Mouse (Mus musculus): Measurements from ENCODE around the gene Slc37a4. TPM values are rescaled to one million over a fixed set of nuclear protein-coding genes. Genes with fewer than 3 reads are reported as not detected.
"Not testable (repeated sequence)": the region's sequence is repeated elsewhere in the genome, so short reads cannot be mapped to it uniquely, and the experiment has no call there.

Slc37a4 gene
- polyA plus RNA-seq, 1 experiment from 2014 or later, result 35.9 TPM

DNA sequence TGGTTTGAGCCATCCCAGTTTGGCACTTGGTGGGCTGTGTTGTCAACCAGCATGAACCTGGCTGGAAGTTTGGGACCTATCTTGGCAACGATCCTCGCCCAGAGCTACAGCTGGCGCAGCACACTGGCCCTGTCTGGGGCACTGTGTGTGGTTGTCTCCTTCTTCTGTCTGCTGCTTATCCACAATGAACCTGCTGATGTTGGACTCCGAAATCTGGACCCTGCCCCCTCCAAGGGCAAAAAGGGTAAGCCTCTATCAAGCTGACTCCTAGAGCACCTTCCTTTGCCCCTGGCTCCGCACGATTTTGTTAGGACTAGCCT lies 3.1 kb downstream of the Slc37a4 start:
- H3K9ac ChIP-seq (replicated peaks), result no peak overlapping the region
- no peak overlapping the region for H3K27ac ChIP-seq
- no peak for ATAC-seq

DNA sequence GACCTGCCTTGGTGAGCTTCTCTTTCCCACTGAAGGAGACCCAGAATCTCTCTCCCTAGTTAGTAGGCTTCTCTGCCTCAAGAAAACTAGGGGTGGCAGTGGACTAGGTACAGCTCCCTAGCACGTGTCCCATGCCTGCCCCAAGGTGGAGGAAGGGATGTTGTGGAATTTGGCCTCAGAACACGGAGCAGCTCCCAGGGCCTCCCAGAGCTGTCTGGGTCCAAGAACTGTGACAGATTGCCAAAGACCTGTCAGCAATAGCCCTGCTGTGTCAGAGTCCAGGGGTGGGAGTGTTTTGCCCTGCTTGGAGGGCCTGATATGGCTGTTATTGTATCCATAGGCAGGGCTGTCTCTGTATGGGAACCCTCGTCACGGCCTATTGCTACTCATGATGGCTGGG lies 4.4 kb downstream of the Slc37a4 start:
- ATAC-seq, result no peak
- 87% methylated on average over 4 of the region's 4 CpGs for WGBS
- no peak overlapping the region for H3K27ac ChIP-seq
- no peaks in the 10 kb centered on the region for H3K9me3 ChIP-seq
- no peak overlapping the region for H3K4me2 ChIP-seq (replicated peaks)
- no peaks in the 10 kb centered on the region for H3K27me3 ChIP-seq
- no peak overlapping the region for H3K4me3 ChIP-seq (replicated peaks)
- no peak overlapping the region for H3K9ac ChIP-seq (replicated peaks)
- peaks cover 70% of the 10 kb centered on the region for H3K36me3 ChIP-seq
- peaks cover 47% of the 10 kb centered on the region for H3K4me1 ChIP-seq (replicated peaks)

More for the DNA sequence above, 3.1 kb downstream of the Slc37a4 start:
- Histone ChIP-seq H3K27me3 (no peaks in the 10 kb centered on the region), H3K36me3 (peaks cover 64% of the 10 kb centered on the region), H3K4me2 (replicated peaks) (no peak overlapping the region), H3K4me3 (replicated peaks) (no peak overlapping the region), H3K4me1 (replicated peaks) (peaks cover 36% of the 10 kb centered on the region), H3K9me3 (no peaks in the 10 kb centered on the region)
- 94% methylated on average over 6 of the region's 6 CpGs for WGBS

DNA sequence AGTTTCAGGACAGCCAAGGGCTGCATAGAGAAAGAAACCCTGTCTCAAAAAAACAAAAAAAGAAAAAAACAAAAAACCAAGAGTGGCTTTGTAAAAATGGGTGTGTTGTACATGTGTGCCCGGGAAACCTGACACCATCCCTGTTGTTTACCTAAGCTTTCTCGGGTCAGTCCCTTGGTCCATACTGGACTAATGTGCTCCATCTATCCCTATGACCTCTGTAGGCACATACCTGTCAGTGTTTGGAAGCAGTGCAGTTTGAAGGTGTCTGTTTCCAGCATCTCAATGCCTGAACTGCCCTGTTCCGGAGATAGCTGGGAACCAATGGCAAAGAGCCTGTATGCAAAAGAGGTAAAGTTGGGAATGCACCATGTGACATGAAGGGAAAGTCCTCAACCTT lies 8.4 kb downstream of the Slc37a4 start:
- Histone ChIP-seq H3K36me3 (peaks cover 67% of the 10 kb centered on the region), H3K9me3 (no peaks in the 10 kb centered on the region), H3K4me3 (replicated peaks) (no peak overlapping the region), H3K4me2 (replicated peaks) (no peak overlapping the region), H3K4me1 (replicated peaks) (peaks cover 41% of the 10 kb centered on the region), H3K27ac (no peak overlapping the region), H3K9ac (replicated peaks) (no peak overlapping the region), H3K27me3 (no peaks in the 10 kb centered on the region)
- no peak for ATAC-seq
- WGBS, result 86% methylated on average over 3 of the region's 3 CpGs

DNA sequence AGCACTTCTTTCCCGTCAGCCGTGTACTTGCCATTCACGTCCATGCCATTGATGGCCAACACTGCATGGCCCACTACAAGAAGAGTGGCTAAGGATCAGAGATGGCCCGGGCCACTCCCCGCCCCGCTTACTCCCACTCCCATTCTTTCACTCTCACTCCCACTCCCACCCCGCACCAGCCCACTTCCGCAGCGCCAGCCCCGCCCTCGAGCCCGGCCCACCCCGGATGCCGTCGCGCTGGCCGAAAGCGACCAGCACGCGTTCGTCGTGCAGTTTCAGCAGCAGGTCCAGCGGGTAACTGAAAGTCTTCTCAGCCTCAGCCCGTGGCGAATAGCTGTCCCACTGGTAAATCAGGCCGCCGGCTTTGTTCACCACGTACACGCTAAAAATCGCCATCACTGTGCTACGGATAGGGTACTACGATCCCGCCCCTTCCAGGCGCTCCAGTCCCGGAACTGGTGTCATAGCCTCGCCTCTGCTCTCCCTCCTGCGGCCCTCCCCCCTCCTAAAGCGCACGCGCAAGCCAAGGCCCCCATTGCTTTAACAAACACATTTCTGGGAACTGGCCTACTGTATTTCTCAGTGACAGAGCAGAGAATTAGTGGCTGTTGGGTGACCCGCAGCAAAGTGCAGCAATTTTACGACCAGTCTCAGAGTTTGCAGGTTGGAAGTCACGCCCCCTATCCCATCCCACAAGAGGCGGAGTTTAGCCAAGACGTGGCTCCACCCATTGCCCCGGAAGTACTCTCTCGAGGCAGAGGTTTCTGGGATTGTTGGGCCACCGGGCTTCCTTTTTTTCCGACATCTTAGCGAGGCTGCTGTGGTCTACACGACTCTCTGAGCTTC lies 10.5 kb downstream of the Slc37a4 start, which contains the start of the genes Rps25 and Trappc4:
TSS of gene Rps25 (plus strand) at position 234 of the 846 bp plus-strand sequence.
TSS of gene Trappc4 (minus strand) at position 695 of the 846 bp plus-strand sequence.
- H3K27me3 ChIP-seq, result no peaks in the 10 kb centered on the region
- no peaks in the 10 kb centered on the region for H3K9me3 ChIP-seq
- peak within 1 kb of the TSS; percentile 94 for H3K27ac ChIP-seq
- H3K4me2 ChIP-seq (replicated peaks), result peak within 1 kb of the TSS; percentile 81
- under 1% methylated on average over 51 of the region's 51 CpGs for WGBS
- peak within 1 kb of the TSS; percentile 75 for H3K4me3 ChIP-seq (replicated peaks)
- peak within 1 kb of the TSS; percentile 84 for H3K9ac ChIP-seq (replicated peaks)
- ATAC-seq, result peak; percentile 98
- peaks cover 41% of the 10 kb centered on the region for H3K4me1 ChIP-seq (replicated peaks)
- peaks cover 67% of the 10 kb centered on the region for H3K36me3 ChIP-seq

DNA sequence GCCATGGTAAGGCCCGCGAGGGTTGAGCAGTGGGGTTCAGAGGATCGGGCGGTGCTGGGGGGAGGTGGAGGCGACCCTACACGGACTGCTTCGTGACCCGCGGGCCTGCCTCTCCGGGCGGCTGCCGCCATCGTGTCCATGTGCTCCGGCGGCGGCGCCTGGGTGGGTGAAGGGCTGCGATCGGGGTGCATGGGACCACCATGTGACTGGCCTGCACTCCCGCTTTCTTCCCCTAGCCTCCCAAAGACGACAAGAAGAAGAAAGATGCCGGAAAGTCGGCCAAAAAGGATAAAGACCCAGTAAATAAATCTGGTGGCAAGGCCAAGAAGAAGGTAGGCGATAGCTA lies 11.1 kb downstream of the Slc37a4 start:
- H3K4me2 ChIP-seq (replicated peaks), result peak overlapping the region; percentile 81
- peak overlapping the region; percentile 84 for H3K9ac ChIP-seq (replicated peaks)
- H3K27me3 ChIP-seq, result no peaks in the 10 kb centered on the region
- peak overlapping the region; percentile 94 for H3K27ac ChIP-seq
- no peaks in the 10 kb centered on the region for H3K9me3 ChIP-seq
- ATAC-seq, result no peak
- H3K36me3 ChIP-seq, result peaks cover 67% of the 10 kb centered on the region
- WGBS, result under 1% methylated on average over 24 of the region's 24 CpGs
- peaks cover 41% of the 10 kb centered on the region for H3K4me1 ChIP-seq (replicated peaks)
- H3K4me3 ChIP-seq (replicated peaks), result peak overlapping the region; percentile 75

DNA sequence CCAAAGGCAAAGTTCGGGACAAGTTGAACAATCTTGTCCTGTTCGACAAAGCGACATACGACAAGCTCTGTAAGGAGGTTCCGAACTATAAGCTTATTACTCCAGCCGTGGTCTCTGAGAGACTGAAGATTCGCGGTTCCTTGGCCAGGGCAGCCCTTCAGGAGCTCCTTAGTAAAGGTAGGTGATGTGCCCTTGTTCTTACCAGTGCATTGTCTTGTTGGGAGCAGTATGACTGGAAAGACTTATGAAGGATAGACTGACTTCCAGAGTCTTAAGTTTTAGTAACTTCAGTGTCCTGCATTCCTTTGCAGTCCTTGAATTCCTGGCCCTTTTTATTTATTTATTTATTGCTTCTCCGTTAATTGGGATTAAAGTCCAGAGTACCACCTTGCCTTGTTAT lies 12.0 kb downstream of the Slc37a4 start:
- peaks cover 65% of the 10 kb centered on the region for H3K36me3 ChIP-seq
- not testable (repeated sequence) for H3K9ac ChIP-seq (replicated peaks)

DNA sequence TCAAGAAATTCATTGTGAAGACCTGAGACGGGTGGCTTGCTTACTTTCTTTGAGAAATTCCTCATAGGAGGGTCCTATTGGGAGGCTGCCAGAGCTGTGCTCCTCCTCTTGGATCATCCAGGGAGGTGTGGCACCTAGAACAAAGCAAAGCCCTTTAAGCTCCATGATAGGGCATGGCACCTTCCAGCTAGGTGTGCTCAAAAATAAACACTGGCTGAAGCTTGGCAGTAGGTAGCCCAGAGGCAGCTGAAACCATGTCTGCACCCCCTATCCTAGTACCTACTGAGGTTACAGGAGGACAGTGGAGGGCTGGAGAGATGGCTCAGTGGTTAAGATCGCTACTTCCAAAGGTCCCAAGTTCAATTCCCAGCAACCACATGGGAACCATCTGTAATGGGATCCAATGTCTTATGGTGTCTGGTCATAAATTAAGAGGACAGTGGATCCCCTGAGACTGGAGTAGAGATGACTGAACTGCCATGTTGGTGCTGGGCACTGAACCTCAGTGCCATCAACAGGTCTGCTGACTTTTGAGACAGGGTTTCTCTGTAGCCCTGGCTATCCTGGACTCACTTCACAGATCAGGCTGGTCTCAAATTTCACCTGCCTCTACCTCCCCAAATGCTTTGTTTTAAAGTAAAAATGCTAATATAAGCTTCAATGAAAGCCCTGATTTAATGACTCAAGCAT lies 14.1 kb downstream of the Slc37a4 start:
- Histone ChIP-seq H3K4me2 (replicated peaks) (no peak overlapping the region), H3K27me3 (no peaks in the 10 kb centered on the region), H3K4me3 (replicated peaks) (no peak overlapping the region), H3K4me1 (replicated peaks) (peaks cover 22% of the 10 kb centered on the region), H3K36me3 (peaks cover 58% of the 10 kb centered on the region), H3K27ac (no peak overlapping the region), H3K9ac (replicated peaks) (no peak overlapping the region), H3K9me3 (no peaks in the 10 kb centered on the region)
- WGBS, result 90% methylated on average over 2 of the region's 2 CpGs
- no peak for ATAC-seq

More for the DNA sequence above, 12.0 kb downstream of the Slc37a4 start:
- H3K27me3 ChIP-seq, H3K27ac ChIP-seq, ATAC-seq, H3K9me3 ChIP-seq: not testable (repeated sequence)
- peak overlapping the region; percentile 75 for H3K4me3 ChIP-seq (replicated peaks)
- peak overlapping the region; percentile 81 for H3K4me2 ChIP-seq (replicated peaks)
- 88% methylated on average over 9 of the region's 9 CpGs for WGBS
- H3K4me1 ChIP-seq (replicated peaks), result peaks cover 39% of the 10 kb centered on the region

DNA sequence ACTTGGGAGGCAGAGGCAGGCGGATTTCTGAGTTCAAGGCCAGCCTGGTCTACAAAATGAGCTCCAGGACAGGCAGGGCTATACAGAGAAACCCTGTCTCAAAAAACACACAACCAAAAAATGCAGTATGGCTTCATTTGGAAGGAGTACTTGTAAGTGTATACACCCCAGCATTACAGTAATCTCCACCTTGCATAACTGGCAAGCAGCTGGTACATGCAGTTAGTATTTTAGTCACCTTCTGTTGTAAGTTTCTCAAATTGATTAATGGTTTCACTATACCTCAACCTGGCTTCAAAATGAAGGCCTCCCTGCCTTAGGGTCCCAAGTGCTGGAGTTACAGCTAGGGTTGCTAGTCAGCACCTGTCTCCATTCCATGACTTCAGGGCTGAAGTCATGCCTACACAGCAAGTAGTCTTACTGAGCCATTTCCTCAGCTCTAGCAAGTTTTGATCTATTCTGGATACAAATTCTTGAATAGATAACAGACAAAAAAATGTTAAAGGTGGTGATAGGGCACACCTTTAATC lies 15.0 kb downstream of the Slc37a4 start:
- H3K9me3 ChIP-seq, result no peaks in the 10 kb centered on the region
- H3K9ac ChIP-seq (replicated peaks), result no peak overlapping the region
- no peak overlapping the region for H3K4me2 ChIP-seq (replicated peaks)
- H3K27me3 ChIP-seq, result no peaks in the 10 kb centered on the region
- no peak overlapping the region for H3K4me3 ChIP-seq (replicated peaks)
- no peak overlapping the region for H3K27ac ChIP-seq
- H3K4me1 ChIP-seq (replicated peaks), result peaks cover 18% of the 10 kb centered on the region
- no peak for ATAC-seq
- 94% methylated on average over 1 of the region's 1 CpGs for WGBS
- H3K36me3 ChIP-seq, result peaks cover 58% of the 10 kb centered on the region

DNA sequence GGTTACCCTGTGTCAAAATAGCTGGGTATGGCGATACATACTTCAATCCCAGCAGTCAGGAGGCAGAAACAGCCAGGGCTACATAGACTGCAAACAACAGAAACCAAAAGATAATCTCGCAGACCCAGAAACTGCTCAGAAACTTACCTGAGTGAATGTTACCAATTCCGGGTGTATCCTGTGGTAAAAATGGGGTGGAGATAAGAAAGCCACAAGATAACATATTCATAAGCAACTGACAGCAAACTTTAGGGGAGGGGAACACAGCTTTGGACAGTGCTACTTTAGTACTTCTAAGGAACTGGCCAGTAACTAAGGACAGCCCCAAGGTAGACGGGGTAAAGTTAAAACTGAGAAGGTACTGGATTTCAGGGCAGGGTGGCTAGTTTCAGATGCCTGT lies 15.7 kb downstream of the Slc37a4 start:
- no peak overlapping the region for H3K4me2 ChIP-seq (replicated peaks)
- no peak overlapping the region for H3K9ac ChIP-seq (replicated peaks)
- H3K9me3 ChIP-seq, result no peaks in the 10 kb centered on the region
- H3K4me1 ChIP-seq (replicated peaks), result peaks cover 22% of the 10 kb centered on the region
- WGBS, result 87% methylated on average over 4 of the region's 4 CpGs
- ATAC-seq, result no peak
- no peak overlapping the region for H3K4me3 ChIP-seq (replicated peaks)
- H3K27me3 ChIP-seq, result no peaks in the 10 kb centered on the region
- no peak overlapping the region for H3K27ac ChIP-seq
- H3K36me3 ChIP-seq, result peaks cover 58% of the 10 kb centered on the region

DNA sequence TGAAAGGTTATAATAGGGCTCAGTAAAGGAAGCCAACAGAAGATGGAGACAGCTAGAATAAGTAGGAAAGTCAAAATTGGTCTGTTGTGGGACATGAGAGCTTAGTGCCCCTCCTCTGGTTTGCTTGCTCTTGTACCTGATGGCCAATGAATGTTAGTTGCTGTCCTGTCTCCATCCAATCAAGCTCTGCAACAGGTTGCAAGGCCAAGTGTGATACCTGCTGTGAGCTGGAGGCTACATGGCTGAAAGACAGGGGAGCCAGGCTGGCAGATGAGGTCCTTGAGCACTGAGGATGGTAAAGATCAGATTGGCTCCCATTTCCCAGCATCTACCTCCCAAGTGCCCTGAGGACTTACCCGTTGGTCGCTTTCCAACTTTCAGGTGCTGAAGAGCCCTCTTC lies 16.1 kb downstream of the Slc37a4 start:
- H3K9ac ChIP-seq (replicated peaks), result no peak overlapping the region
- H3K4me3 ChIP-seq (replicated peaks), result no peak overlapping the region
- no peaks in the 10 kb centered on the region for H3K27me3 ChIP-seq
- H3K9me3 ChIP-seq, result no peaks in the 10 kb centered on the region
- H3K36me3 ChIP-seq, result peaks cover 58% of the 10 kb centered on the region
- H3K4me1 ChIP-seq (replicated peaks), result peaks cover 26% of the 10 kb centered on the region
- no peak for ATAC-seq
- 95% methylated on average over 2 of the region's 2 CpGs for WGBS
- H3K4me2 ChIP-seq (replicated peaks), result no peak overlapping the region
- no peak overlapping the region for H3K27ac ChIP-seq

DNA sequence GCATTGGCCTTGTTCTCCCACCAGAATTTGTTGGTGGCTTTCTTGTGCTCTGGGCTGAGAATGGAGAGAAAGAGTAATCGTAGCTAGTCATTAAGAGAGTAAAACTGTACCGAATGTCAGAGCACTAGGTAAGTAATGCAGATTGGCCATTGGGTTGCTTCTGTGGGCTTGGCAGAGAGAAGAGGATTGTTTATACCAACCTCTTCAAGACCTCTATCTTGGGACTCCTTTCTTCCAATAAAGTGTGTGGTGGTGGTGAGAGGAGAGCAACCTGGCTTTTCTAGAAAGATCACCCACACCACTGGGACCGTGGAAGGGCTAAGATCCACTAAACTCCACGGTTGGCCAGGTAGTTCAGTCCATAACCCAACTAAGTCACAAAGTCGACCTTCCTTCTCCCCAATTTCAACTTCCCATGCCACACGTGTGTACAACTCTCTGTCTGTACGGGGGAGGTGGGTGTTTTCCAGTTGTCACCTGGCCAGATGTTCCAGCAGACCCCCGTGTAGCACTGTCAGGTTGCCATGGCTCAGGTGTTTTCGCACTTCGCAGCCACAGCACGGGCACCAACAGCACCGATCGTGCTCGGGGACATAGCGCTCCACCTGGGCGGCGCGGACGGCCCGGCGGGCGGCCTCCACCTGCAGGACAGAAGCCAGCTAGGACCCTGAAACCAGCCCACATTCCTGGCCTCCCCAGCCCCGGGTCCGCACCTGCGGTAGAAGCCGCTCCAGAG lies 20.7 kb downstream of the Slc37a4 start:
- Histone ChIP-seq H3K27ac (peak overlapping the region; percentile 70), H3K9ac (replicated peaks) (peak overlapping the region; percentile 84), H3K36me3 (peaks cover 21% of the 10 kb centered on the region), H3K27me3 (no peaks in the 10 kb centered on the region), H3K4me3 (replicated peaks) (peak overlapping the region; percentile 84), H3K9me3 (no peaks in the 10 kb centered on the region; the same call in 1 of the 2 replicates), H3K4me1 (replicated peaks) (peaks cover 16% of the 10 kb centered on the region), H3K4me2 (replicated peaks) (peak overlapping the region; percentile 93)
- peak; percentile 83 for ATAC-seq
- WGBS, result 7% methylated on average over 26 of the region's 26 CpGs

Data from midbrain, embryonic 13.5 days (tissue).